ENCODE assay signal across 8 mouse cellular contexts in the genomic region with DNA sequence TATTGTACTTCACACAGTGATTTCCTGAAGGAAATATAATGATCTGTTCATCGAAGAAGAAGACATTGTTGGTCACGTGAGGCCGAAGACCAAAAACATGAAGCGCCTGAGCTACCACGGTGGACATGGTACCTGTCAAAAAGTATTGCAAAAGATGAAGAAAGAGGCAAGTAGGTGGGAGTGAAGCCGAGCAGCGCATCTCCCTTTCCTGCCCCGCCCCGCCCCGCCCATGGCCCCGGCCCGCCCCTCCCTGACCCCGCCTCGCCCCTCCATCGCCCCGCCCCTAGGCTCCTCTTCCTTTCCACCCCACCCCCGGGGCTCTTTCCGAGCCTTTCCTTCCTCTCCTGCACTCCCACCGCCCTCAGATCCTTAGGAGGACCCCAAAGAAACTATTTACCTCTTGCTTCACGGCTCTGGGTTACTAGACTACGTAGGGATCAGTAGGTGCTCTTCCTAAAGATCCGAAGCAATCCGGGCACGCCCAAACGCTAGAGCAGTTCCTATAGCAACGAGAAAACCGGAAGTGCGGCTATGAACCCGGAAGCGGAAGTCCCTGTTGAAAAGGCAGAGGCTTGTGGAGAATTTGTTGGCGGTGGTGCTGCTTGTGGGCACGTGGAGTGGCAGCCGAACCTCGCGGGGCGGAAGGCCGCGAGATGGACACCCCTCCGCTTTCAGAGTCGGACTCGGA. TPM values are rescaled to one million over a fixed set of nuclear protein-coding genes. Genes with fewer than 3 reads are reported as not detected.
DNase-seq lines count a peak whose midpoint lies in the region; ATAC-seq lines count a peak whose summit lies in the region.

Cfap57 (minus strand) TSS at position 499 of the 688 bp plus-strand sequence.
Ebna1bp2 (plus strand) TSS at position 521 of the 688 bp plus-strand sequence.

- peaks cover 9% of the 10 kb centered on the region for H3K4me1 ChIP-seq in intestine, embryonic 14.5 days (replicated peaks; ENCODE audit: control insufficient read depth, insufficient read depth, low read length)

- ATAC-seq in intestine, embryonic 14.5 days (replicated peaks; ENCODE audit: low FRiP score, low TSS enrichment, low read depth): peak; percentile 89

- peaks cover 27% of the 10 kb centered on the region for H3K36me3 ChIP-seq in intestine, embryonic 14.5 days (ENCODE audit: control insufficient read depth, insufficient read depth, low read length)

- peaks cover 7% of the 10 kb centered on the region; the same call in 1 of the 2 replicates for H3K9me3 ChIP-seq in intestine, embryonic 14.5 days (ENCODE audit: control insufficient read depth, low read length)

- no peaks in the 10 kb centered on the region for H3K27me3 ChIP-seq in intestine, embryonic 14.5 days (replicated peaks; ENCODE audit: control insufficient read depth, insufficient read depth, low read length)

- peak within 1 kb of the TSS; percentile 62 for H3K4me2 ChIP-seq in intestine, embryonic 14.5 days (ENCODE audit: low read length)

- H3K27ac ChIP-seq in intestine, embryonic 14.5 days (ENCODE audit: low read depth): 0 out of 2 replicates have a peak within 1 kb of the TSS, but pooled peaks have one; percentile 17

- intact Hi-C loops in gastrocnemius, postnatal 14 days (cut with DNase I; ENCODE audit: low total_unique reads): no loop called here
- intact Hi-C loops in left cerebral cortex, postnatal 14 days (cut with DNase I): no loop called here

- H3K9ac ChIP-seq in intestine, embryonic 14.5 days (ENCODE audit: low read length): peak within 1 kb of the TSS; percentile 46

- peak within 1 kb of the TSS; percentile 76 for H3K4me3 ChIP-seq in intestine, embryonic 14.5 days (ENCODE audit: low read depth, low read length)

- WGBS in intestine, embryonic 14.5 days: 1% methylated on average over 41 of the region's 41 CpGs

- DNase-seq in adrenal gland, adult (ENCODE audit: inconsistent age in 2 of 2, low spot score in 1 of 2): peak; percentile 92 to 98
- DNase-seq in embryo, embryonic 10.5 days (ENCODE audit: low spot score): peak; percentile 99
- peak; percentile 86 for DNase-seq in gastrocnemius, postnatal 14 days
- DNase-seq in intestine, embryonic 14.5 days (ENCODE audit: low spot score): peak; percentile 96
- peak; percentile 92 to 94 for DNase-seq in left cerebral cortex, postnatal 14 days (ENCODE audit: low spot score in 2 of 2)
- peak; percentile 95 for DNase-seq in mesoderm, embryonic 11.5 days (ENCODE audit: low read depth, low spot score)
- peak; percentile 86 to 93 for DNase-seq in right cerebral cortex, postnatal 36 days (ENCODE audit: low spot score in 2 of 2)
- peak; percentile 91 for DNase-seq in yolk sac, embryonic 10.5 days (ENCODE audit: low spot score)

RNA-seq across cellular contexts. Expression of gene Cfap57, which starts in this region (rescaled TPM):
- not detected for total RNA-seq in gastrocnemius, postnatal 14 days (2021)
- 0.27 and 0.41 TPM in 2 replicates for polyA plus RNA-seq in intestine, embryonic 14.5 days (2014; fragmentation: Nextera tagmentation; extraction: Ambion mirVana)
- under 1 TPM; 0.62 to 0.80 TPM for total RNA-seq in left cerebral cortex, postnatal 14 days (2021)

RNA-seq across cellular contexts. Expression of gene Ebna1bp2, which starts in this region (rescaled TPM):
- 10 to 100 TPM; 30.1 to 33.5 TPM for total RNA-seq in gastrocnemius, postnatal 14 days (2021)
- 161 and 167 TPM in 2 replicates for polyA plus RNA-seq in intestine, embryonic 14.5 days (2014; fragmentation: Nextera tagmentation; extraction: Ambion mirVana)
- 10 to 100 TPM; 48.4 to 57.7 TPM for total RNA-seq in left cerebral cortex, postnatal 14 days (2021)

Comparison
In these comparisons a context has a peak if more than half of its experiments do, and no peak if none do; other contexts are left out.
1. Peak in every context shown above with its lines: DNase-seq, ATAC-seq, H3K4me3 ChIP-seq and H3K27ac ChIP-seq.